Mouse (Mus musculus): Measurements from ENCODE around the gene Olfr196.
"Not testable (repeated sequence)": the region's sequence is repeated elsewhere in the genome, so short reads cannot be mapped to it uniquely, and the experiment has no call there.

Olfr196 gene

GRCm38 (mm10) chr16:59170354-59170753 is at the start of gene Olfr196:
Olfr196 (minus strand) TSS chr16:59170454.
- DNase-seq (ENCODE audit: low spot score): no peak

GRCm38 (mm10) chr16:59219667-59220066 is 49.4 kb upstream of the Olfr196 start, which contains the start of gene Olfr199:
Olfr199 (minus strand) TSS chr16:59219767.
- not testable (repeated sequence) for DNase-seq (ENCODE audit: low spot score)

- DNase-seq (ENCODE audit: low spot score): not testable (repeated sequence)
These were observed 47.6 kb upstream of the Olfr196 start for GRCm38 (mm10) chr16:59217861-59218260.

GRCm38 (mm10) chr16:59203433-59203832 is 33.2 kb upstream of the Olfr196 start, which contains the start of gene Olfr198:
Olfr198 (minus strand) TSS chr16:59203533.
- DNase-seq (ENCODE audit: low spot score): not testable (repeated sequence)

- no peak for DNase-seq (ENCODE audit: low spot score)
These were observed 18.3 kb downstream of the Olfr196 start for GRCm38 (mm10) chr16:59151996-59152395.

- DNase-seq (ENCODE audit: low spot score): no peak
These were observed 23.5 kb downstream of the Olfr196 start, which contains the start of gene Olfr195 for GRCm38 (mm10) chr16:59146746-59147145. Olfr195 (plus strand) TSS chr16:59147046.

- no peak for DNase-seq (ENCODE audit: low spot score)
These were observed 29.1 kb downstream of the Olfr196 start for GRCm38 (mm10) chr16:59141105-59141504.

GRCm38 (mm10) chr16:59130740-59131139 is 39.5 kb downstream of the Olfr196 start:
- no peak for DNase-seq (ENCODE audit: low spot score)

GRCm38 (mm10) chr16:59120969-59121368 is 49.3 kb downstream of the Olfr196 start, which contains the start of gene Olfr194:
Olfr194 (minus strand) TSS chr16:59121069.
- DNase-seq (ENCODE audit: low spot score): no peak
